Mouse (Mus musculus): ENCODE data around the gene Ccnt1.

- TF ChIP-seq POLR2A (IDR thresholded peaks at IDR 0.05; ENCODE audit: low read depth, low read length) = no peak
- no peak for TF ChIP-seq CTCF (IDR thresholded peaks at IDR 0.05; ENCODE audit: borderline replicate concordance, insufficient read depth, low read length)
Measured at GRCm38 (mm10) chr15:98612229-98612628, 41.5 kb upstream of the Ccnt1 start.

Data from embryonic fibroblast, embryonic 13.5 days (primary cell).